Mouse (Mus musculus) liver, embryonic 16.5 days (tissue): ENCODE results near the gene Abhd14a. TPM values are rescaled to one million over a fixed set of nuclear protein-coding genes. Genes with fewer than 3 reads are reported as not detected.

Experiments
- ATAC-seq: fragments of 200-750 bp; cut with Nextera tagmentation; 2 replicates; pipeline ENCODE4 v1.8.0; 2017; ENCODE audit warnings: low read depth, mild to moderate bottlenecking, moderate number of reproducible peaks, moderate library complexity
- H3K27ac ChIP-seq: fragments of 300-500 bp; sonication (generic); 2 replicates; pipeline ENCODE4 v1.5.1; 2014; ENCODE audit warnings: mild to moderate bottlenecking, low read length
- H3K27me3 ChIP-seq: fragments of 300-500 bp; sonication (generic); 2 replicates; pipeline ENCODE4 v1.6.1; 2014; ENCODE audit warnings: low read depth, low read length, mixed read lengths; ENCODE audit not compliant: control insufficient read depth, insufficient read depth
- H3K36me3 ChIP-seq: fragments of 300-500 bp; sonication (generic); 2 replicates; pipeline ENCODE4 v1.6.1; 2014; ENCODE audit warnings: mild to moderate bottlenecking; ENCODE audit not compliant: control insufficient read depth, insufficient read depth
- H3K4me1 ChIP-seq: fragments of 300-500 bp; sonication (generic); 2 replicates; pipeline ENCODE4 v1.6.1; 2014; ENCODE audit warnings: low read depth, low read length, mixed read lengths; ENCODE audit not compliant: control insufficient read depth
- H3K4me2 ChIP-seq: fragments of 300-500 bp; sonication (generic); 2 replicates; pipeline ENCODE4 v1.6.1; 2014; ENCODE audit warnings: low read depth, low read length, mixed read lengths
- H3K4me3 ChIP-seq: fragments of 300-500 bp; sonication (generic); 2 replicates; pipeline ENCODE4 v1.5.1; 2014; ENCODE audit warnings: low read depth, mild to moderate bottlenecking, low read length
- H3K9ac ChIP-seq: fragments of 300-500 bp; sonication (generic); 2 replicates; pipeline ENCODE4 v1.6.1; 2014; ENCODE audit warnings: low read depth, low read length
- H3K9me3 ChIP-seq: fragments of 300-500 bp; sonication (generic); replicated peaks from 2 replicates; pipeline ENCODE4 v1.6.1; 2016; ENCODE audit warnings: low read length; ENCODE audit not compliant: control insufficient read depth
- WGBS: fragments of 180-500 bp; shearing (Covaris S2); extraction: QIAGEN DNeasy Blood & Tissue Kit; methylation state at CpG from one replicate; pipeline ENCODE4 v1.1.7; 2014; ENCODE audit not compliant: insufficient replicate concordance; 5-methylcytosine and 5-hydroxymethylcytosine counted together
- polyA plus RNA-seq: library from polyadenylated mRNA; unstranded; fragments of >200 nt; fragmentation: Nextera tagmentation; extraction: Ambion mirVana; gene quantifications from 2 replicates; pipeline ENCODE4 v1.2.1, GENCODE M21; 2015

Abhd14a gene
- polyA plus RNA-seq, 1 experiment from 2014 or later, result 18.8 TPM

GRCm38 (mm10) chr9:106430015-106430264 lies 17.5 kb downstream of the Abhd14a start:
- WGBS, result under 1% methylated on average over 4 of the region's 4 CpGs
- H3K27ac ChIP-seq, result peak overlapping the region; percentile 80
- peak overlapping the region; percentile 94 for H3K4me2 ChIP-seq

DNA sequence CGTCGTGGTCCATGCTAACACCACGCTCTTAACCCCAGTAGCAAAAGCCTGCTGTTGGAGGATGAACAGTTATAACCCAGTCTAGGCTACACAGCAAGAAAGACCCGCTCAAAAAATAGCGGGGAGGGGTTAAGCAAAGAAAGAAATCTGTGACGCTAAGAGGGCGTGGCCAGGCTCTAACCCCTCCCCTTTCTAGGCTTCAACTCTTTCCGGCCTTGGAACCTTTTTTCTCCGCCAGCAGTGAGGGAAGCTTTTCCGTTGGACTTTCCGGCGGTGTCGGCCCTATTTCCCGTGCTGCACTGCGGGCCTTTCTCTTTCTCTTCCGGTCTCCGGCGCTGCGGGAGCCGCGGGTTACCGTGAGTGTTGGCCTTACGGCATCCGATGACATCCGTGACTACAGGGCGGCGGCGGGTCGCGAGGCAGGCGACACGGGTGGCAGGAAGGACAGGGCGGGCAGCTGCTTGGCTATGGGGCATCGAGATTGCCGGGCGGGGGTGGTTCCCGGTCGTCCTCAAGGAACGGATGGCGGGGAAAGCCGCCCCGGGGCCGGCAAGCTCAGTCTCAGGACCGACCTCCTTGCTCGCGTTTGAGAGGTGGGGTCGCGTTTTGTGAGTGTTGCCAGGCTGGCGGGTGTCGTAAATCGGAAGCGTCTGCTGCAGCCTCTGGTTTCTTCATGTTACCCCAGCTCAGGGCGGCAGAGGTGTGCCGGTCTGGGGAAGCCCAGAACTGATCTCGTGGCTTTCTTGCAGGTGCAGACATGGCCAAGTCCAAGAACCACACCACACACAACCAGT lies 18.1 kb downstream of the Abhd14a start, which contains the start of gene Rpl29:
Gene Rpl29 (plus strand): TSS at position 234 of the 794 bp plus-strand sequence.
- H3K9ac ChIP-seq, result peak within 1 kb of the TSS; percentile 81
- H3K9me3 ChIP-seq, result no peaks in the 10 kb centered on the region
- no peaks in the 10 kb centered on the region for H3K27me3 ChIP-seq
- peaks cover 16% of the 10 kb centered on the region for H3K36me3 ChIP-seq
- H3K4me3 ChIP-seq, result peak within 1 kb of the TSS; percentile 75
- peaks cover 36% of the 10 kb centered on the region for H3K4me1 ChIP-seq
- WGBS, result under 1% methylated on average over 55 of the region's 55 CpGs
- H3K4me2 ChIP-seq, result peak within 1 kb of the TSS; percentile 94
- peak; percentile 88 for ATAC-seq
- peak within 1 kb of the TSS; percentile 88 for H3K27ac ChIP-seq

More at GRCm38 (mm10) chr9:106430015-106430264, 17.5 kb downstream of the Abhd14a start:
- peaks cover 36% of the 10 kb centered on the region for H3K4me1 ChIP-seq
- no peaks in the 10 kb centered on the region for H3K27me3 ChIP-seq
- peak overlapping the region; percentile 81 for H3K9ac ChIP-seq
- H3K4me3 ChIP-seq, result peak overlapping the region; percentile 75
- H3K9me3 ChIP-seq, result no peaks in the 10 kb centered on the region
- peaks cover 16% of the 10 kb centered on the region for H3K36me3 ChIP-seq
- ATAC-seq, result no peak

DNA sequence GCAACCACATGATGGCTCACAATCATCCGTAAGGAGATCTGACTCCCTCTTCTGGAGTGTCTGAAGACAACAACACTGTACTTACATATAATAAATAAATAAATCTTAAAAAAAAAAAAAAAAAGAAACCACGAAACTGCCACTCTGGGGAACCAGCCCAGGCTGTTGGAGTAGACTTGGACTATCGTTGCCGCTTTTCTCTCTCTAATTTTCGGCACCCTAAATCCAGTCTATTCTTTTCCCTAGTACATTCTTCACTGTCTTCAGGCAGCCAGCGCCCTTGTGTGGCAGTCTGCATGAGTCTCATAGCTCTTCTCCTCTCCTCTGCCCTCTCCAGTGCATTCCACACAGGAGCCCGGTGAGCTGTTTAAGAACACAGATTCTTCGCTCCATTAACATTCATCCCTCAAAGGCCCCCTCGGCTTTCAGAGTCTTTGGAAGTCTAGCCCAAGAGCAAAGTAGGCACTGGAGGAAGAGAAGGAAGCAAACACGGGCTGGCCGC lies 18.7 kb downstream of the Abhd14a start:
- Histone ChIP-seq H3K4me3 (peak overlapping the region; percentile 75), H3K4me1 (peaks cover 34% of the 10 kb centered on the region), H3K9me3 (no peaks in the 10 kb centered on the region), H3K27me3 (no peaks in the 10 kb centered on the region), H3K36me3 (peaks cover 16% of the 10 kb centered on the region), H3K4me2 (peak overlapping the region; percentile 94), H3K9ac (peak overlapping the region; percentile 61), H3K27ac (peak overlapping the region; percentile 88)
- WGBS, result 11% methylated on average over 11 of the region's 11 CpGs
- ATAC-seq, result peak; percentile 17; the same call in 1 of the 2 replicates

GRCm38 (mm10) chr9:106421865-106422160 lies 25.7 kb downstream of the Abhd14a start:
- H3K4me3 ChIP-seq, result no peak overlapping the region

DNA sequence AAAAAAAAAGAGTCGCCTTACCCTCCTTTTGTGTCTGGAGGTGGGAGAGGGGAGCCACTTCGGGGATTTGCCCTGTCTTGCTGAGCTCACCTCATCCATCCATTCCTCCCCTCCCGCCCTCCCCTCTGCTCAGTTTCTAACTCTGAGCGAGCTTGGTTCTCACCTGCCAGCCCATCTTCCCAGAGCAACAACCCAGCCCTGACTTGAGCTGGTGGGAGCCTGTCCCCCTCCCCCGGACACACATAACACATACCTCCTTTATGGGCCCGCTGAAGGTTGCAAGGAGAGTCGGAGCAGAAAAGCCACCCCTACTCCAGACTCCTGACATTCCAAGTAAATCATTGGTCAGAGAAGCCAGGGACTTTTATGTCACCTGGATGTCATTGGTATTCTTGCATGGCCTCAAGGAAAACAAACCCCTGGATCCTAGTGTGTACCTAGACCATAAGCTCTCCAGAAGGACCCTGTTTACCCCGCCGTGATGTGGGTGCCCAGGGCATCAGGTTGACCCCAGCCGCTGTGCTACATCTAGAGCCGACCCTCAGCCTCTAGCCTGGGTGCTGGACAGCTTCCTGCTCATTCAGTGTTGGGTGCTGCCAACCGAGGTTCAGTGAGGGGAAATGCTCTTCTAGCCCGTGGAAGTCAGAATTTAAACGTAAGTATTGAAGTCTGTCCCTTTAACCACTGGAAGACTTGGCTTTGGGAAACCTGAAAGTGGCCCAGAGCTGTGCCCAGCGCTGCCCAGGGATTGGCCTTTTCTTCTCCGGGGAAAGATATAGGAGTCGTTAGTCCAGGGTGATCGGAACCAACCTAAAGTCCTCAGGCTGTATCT lies 26.2 kb downstream of the Abhd14a start:
- 13% methylated on average over 18 of the region's 18 CpGs for WGBS
- H3K4me3 ChIP-seq, result no peak overlapping the region
- H3K9me3 ChIP-seq, result no peaks in the 10 kb centered on the region
- 0 out of 2 replicates have a peak, but pooled peaks have one; percentile 11 for ATAC-seq
- H3K36me3 ChIP-seq, result no peaks in the 10 kb centered on the region
- H3K9ac ChIP-seq, result no peak overlapping the region
- H3K27me3 ChIP-seq, result peaks cover 40% of the 10 kb centered on the region
- H3K4me1 ChIP-seq, result peaks cover 11% of the 10 kb centered on the region
- no peak overlapping the region for H3K27ac ChIP-seq
- 0 out of 2 replicates have a peak overlapping the region, but pooled peaks have one; percentile 11 for H3K4me2 ChIP-seq

More at GRCm38 (mm10) chr9:106421865-106422160, 25.7 kb downstream of the Abhd14a start:
- 0% methylated on average over 3 of the region's 3 CpGs for WGBS
- Histone ChIP-seq H3K27ac (no peak overlapping the region), H3K9ac (no peak overlapping the region), H3K4me1 (peaks cover 11% of the 10 kb centered on the region), H3K9me3 (no peaks in the 10 kb centered on the region), H3K27me3 (peaks cover 40% of the 10 kb centered on the region), H3K36me3 (no peaks in the 10 kb centered on the region), H3K4me2 (0 out of 2 replicates have a peak overlapping the region, but pooled peaks have one; percentile 11)
- peak; percentile 47 for ATAC-seq

GRCm38 (mm10) chr9:106420608-106421007 lies 26.9 kb downstream of the Abhd14a start:
- Histone ChIP-seq H3K9ac (no peak overlapping the region), H3K9me3 (no peaks in the 10 kb centered on the region), H3K27me3 (peaks cover 40% of the 10 kb centered on the region), H3K36me3 (no peaks in the 10 kb centered on the region), H3K4me2 (no peak overlapping the region), H3K27ac (no peak overlapping the region), H3K4me3 (no peak overlapping the region), H3K4me1 (peaks cover 11% of the 10 kb centered on the region)
- no peak for ATAC-seq
- 0% methylated on average over 2 of the region's 2 CpGs for WGBS

DNA sequence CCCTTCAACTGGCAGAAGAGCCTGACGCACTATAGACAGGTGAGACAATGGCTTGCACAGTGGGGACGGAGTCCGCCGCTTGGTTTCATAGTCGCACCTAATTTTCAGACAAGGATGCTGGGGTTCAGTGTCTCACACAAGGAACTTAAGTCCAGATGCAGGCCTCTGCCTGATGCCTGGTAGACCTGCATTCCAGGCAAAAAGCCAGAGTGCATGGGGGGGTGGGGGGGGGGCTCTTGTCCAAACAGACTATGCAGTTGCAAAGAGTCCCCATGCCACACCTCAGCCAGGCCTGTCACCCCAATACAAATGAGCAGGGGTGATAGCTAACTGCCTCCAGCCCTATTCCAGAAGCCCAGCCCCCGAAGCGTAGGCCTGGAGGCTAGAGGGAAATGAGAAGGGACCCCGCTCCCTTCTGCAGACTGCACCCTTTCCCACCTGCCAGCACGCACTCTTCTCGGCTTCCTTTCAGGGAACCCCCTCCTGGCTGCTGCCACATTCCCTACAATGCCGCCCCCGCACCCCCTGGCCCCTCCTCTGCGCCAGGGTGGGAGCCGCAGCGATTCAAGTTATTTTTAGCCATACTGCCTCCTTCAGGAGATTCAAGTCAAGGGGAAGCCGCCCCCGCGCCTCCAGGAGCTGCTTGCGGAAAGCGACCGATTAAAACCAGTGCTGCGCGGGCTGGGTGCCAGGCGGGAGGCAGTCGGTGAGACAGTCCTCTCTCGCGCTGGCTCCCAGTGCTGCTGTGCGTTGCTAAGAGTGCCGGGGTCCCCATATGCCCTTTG lies 29.4 kb downstream of the Abhd14a start:
- peak overlapping the region; percentile 52 for H3K4me2 ChIP-seq
- no peaks in the 10 kb centered on the region for H3K36me3 ChIP-seq
- peaks cover 11% of the 10 kb centered on the region for H3K4me1 ChIP-seq
- no peak overlapping the region for H3K27ac ChIP-seq
- peaks cover 38% of the 10 kb centered on the region for H3K27me3 ChIP-seq
- WGBS, result 18% methylated on average over 29 of the region's 29 CpGs
- H3K4me3 ChIP-seq, result peak overlapping the region; percentile 9; the same call in 1 of the 2 replicates
- H3K9me3 ChIP-seq, result no peaks in the 10 kb centered on the region
- no peak for ATAC-seq
- no peak overlapping the region for H3K9ac ChIP-seq

GRCm38 (mm10) chr9:106416826-106417225 lies 30.7 kb downstream of the Abhd14a start:
- Histone ChIP-seq H3K36me3 (no peaks in the 10 kb centered on the region), H3K4me2 (no peak overlapping the region), H3K27me3 (peaks cover 38% of the 10 kb centered on the region), H3K4me1 (peaks cover 20% of the 10 kb centered on the region), H3K9ac (no peak overlapping the region), H3K4me3 (no peak overlapping the region), H3K27ac (no peak overlapping the region), H3K9me3 (no peaks in the 10 kb centered on the region)
- 74% methylated on average over 6 of the region's 6 CpGs for WGBS
- no peak for ATAC-seq
